Mouse (Mus musculus) liver, embryonic 16.5 days (tissue): Measurements from ENCODE around the gene Dhcr7. TPM values are rescaled to one million over a fixed set of nuclear protein-coding genes. Genes with fewer than 3 reads are reported as not detected.
A peak's percentile ranks its signal among the peaks of the same experiment; 100 is the strongest.

Experiments
- ATAC-seq: fragments of 200-750 bp; cut with Nextera tagmentation; 2 replicates; pipeline ENCODE4 v1.8.0; 2017; ENCODE audit warnings: low read depth, mild to moderate bottlenecking, moderate number of reproducible peaks, moderate library complexity
- H3K27ac ChIP-seq: fragments of 300-500 bp; sonication (generic); 2 replicates; pipeline ENCODE4 v1.5.1; 2014; ENCODE audit warnings: mild to moderate bottlenecking, low read length
- H3K27me3 ChIP-seq: fragments of 300-500 bp; sonication (generic); 2 replicates; pipeline ENCODE4 v1.6.1; 2014; ENCODE audit warnings: low read depth, low read length, mixed read lengths; ENCODE audit not compliant: control insufficient read depth, insufficient read depth
- H3K36me3 ChIP-seq: fragments of 300-500 bp; sonication (generic); 2 replicates; pipeline ENCODE4 v1.6.1; 2014; ENCODE audit warnings: mild to moderate bottlenecking; ENCODE audit not compliant: control insufficient read depth, insufficient read depth
- H3K4me1 ChIP-seq: fragments of 300-500 bp; sonication (generic); 2 replicates; pipeline ENCODE4 v1.6.1; 2014; ENCODE audit warnings: low read depth, low read length, mixed read lengths; ENCODE audit not compliant: control insufficient read depth
- H3K4me2 ChIP-seq: fragments of 300-500 bp; sonication (generic); 2 replicates; pipeline ENCODE4 v1.6.1; 2014; ENCODE audit warnings: low read depth, low read length, mixed read lengths
- H3K4me3 ChIP-seq: fragments of 300-500 bp; sonication (generic); 2 replicates; pipeline ENCODE4 v1.5.1; 2014; ENCODE audit warnings: low read depth, mild to moderate bottlenecking, low read length
- H3K9ac ChIP-seq: fragments of 300-500 bp; sonication (generic); 2 replicates; pipeline ENCODE4 v1.6.1; 2014; ENCODE audit warnings: low read depth, low read length
- H3K9me3 ChIP-seq: fragments of 300-500 bp; sonication (generic); replicated peaks from 2 replicates; pipeline ENCODE4 v1.6.1; 2016; ENCODE audit warnings: low read length; ENCODE audit not compliant: control insufficient read depth
- WGBS: fragments of 180-500 bp; shearing (Covaris S2); extraction: QIAGEN DNeasy Blood & Tissue Kit; methylation state at CpG from one replicate; pipeline ENCODE4 v1.1.7; 2014; ENCODE audit not compliant: insufficient replicate concordance; 5-methylcytosine and 5-hydroxymethylcytosine counted together
- microRNA-seq: library from miRNA; unstranded; fragments of <30 nt; microRNA quantifications from one replicate; pipeline ENCODE4, GENCODE M21; 2016
- polyA plus RNA-seq: library from polyadenylated mRNA; unstranded; fragments of >200 nt; fragmentation: Nextera tagmentation; extraction: Ambion mirVana; gene quantifications from 2 replicates; pipeline ENCODE4 v1.2.1, GENCODE M21; 2015

Dhcr7 gene
- polyA plus RNA-seq, 1 experiment from 2014 or later: 76.8 TPM

DNA sequence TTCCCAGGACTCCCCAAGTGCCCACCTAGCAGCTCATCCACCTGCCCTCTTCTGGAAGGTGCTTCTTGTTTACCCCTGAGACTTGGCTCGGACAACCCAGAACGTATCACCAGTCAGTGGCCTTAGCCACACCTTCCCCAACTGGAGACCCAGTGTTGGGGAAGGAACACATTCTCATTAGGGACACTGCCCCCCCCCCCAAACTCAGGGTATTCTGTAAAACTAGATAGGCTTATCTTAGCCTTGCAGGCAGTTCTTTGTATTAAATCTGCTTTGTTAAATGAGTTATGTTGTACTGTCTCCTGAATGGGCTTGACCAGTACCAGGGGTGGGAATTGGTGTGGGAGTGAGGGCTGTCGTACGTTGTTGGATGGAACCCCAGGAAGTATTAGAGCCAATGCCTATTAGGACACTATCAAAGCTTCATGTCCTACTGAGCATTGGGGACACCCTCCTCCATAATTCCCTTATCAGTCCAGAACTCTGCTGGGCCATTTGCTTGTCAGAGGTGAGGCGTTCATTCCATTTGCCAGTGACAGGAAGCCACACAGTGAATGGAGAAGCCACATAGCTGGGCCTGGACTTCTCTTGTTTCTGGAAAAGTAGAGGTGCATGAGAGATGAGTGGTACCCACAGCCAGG is 25.3 kb downstream of the Dhcr7 start:
- Histone ChIP-seq H3K4me2 (no peak overlapping the region), H3K9me3 (no peaks in the 10 kb centered on the region), H3K4me1 (no peaks in the 10 kb centered on the region), H3K36me3 (peaks cover 8% of the 10 kb centered on the region), H3K27ac (no peak overlapping the region), H3K9ac (no peak overlapping the region), H3K4me3 (no peak overlapping the region), H3K27me3 (no peaks in the 10 kb centered on the region)
- WGBS: 26% methylated on average over 5 of the region's 5 CpGs
- peak; percentile 53 for ATAC-seq

DNA sequence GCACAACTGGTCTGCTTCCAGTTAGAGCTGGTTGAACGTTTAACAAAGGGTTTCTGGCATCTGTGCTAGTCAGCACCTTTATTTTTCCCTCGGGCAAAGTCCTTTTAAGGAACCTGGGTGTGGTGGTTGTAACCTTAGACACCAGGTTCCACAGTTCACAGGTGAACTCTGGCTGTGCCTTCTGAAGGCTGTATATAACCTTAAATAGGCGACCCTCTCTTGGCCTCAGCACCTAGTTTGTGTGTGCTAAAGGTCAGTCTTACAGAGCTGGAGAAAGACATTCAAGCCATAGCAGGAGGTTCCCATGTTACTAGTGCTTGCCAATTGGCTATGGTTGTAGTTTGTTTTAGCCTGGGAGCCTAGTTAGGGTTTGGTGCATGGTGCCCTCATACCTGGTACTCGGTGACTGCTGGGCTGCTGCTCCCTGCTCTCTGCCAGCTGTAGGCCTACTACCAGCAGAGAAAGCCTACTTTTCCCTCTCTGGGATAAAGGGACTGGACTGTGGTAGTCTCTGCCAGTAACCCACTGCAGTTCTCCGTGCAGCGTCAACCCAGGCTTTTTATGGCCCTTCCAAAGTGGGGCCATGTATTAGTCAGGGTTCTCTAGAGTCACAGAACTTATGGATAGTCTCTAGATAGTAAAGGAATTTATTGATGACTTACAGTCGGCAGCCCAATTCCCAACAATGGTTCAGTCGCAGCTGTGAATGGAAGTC is 26.0 kb downstream of the Dhcr7 start:
- H3K27ac ChIP-seq: no peak overlapping the region
- no peak overlapping the region for H3K9ac ChIP-seq
- H3K9me3 ChIP-seq: no peaks in the 10 kb centered on the region
- no peaks in the 10 kb centered on the region for H3K27me3 ChIP-seq
- 70% methylated on average over 7 of the region's 8 CpGs for WGBS
- ATAC-seq: no peak
- no peak overlapping the region for H3K4me2 ChIP-seq
- no peaks in the 10 kb centered on the region for H3K4me1 ChIP-seq
- H3K4me3 ChIP-seq: no peak overlapping the region
- peaks cover 2% of the 10 kb centered on the region for H3K36me3 ChIP-seq

DNA sequence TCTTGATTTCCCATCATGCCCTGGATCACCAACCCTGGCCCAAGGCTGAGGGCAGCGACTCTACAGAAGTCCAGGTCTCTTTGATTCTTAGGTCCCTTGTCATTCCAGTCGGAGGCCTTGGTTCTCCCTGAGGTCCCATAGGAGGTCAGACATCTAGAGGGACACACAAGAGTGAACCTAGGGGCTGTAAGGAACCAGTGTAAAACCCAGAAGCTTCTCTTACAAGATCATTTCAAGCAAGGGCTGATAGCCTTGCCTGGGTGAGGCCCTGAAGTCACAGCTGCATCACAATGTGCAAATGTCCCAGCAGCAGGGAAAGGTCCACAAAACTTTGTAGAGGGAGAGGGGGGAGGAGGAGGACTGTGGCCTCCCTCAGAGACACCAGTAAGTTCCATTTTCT is 43.6 kb downstream of the Dhcr7 start, which contains the start of gene Gm498:
Gm498 (plus strand) TSS at position 301 of the 400 bp plus-strand sequence.
- ATAC-seq: no peak
- no peaks in the 10 kb centered on the region for H3K9me3 ChIP-seq
- H3K9ac ChIP-seq: no peak within 1 kb of the TSS
- no peak within 1 kb of the TSS for H3K27ac ChIP-seq
- no peak within 1 kb of the TSS for H3K4me3 ChIP-seq
- H3K4me1 ChIP-seq: no peaks in the 10 kb centered on the region
- 53% methylated on average over 2 of the region's 2 CpGs for WGBS
- no peak within 1 kb of the TSS for H3K4me2 ChIP-seq
- no peaks in the 10 kb centered on the region for H3K27me3 ChIP-seq
- no peaks in the 10 kb centered on the region for H3K36me3 ChIP-seq

DNA sequence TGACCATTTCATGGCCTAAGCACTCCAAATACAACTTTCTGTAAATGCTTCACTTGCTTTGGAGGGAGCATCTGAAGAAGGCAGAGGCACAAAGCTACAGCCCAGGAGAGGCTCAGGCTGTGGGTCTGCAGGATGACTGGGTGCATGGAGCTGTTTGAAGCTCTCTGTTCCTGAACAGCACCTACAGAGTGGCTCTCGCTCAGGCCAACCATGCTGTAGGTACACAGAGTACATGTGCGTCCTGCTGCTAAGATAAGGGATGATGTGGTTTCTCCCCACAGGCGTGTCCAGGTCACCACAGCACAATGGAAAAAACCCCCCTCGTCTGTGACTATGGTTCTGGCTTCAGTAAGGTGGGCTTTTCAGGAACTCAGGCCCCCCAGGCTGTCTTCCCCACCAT is 45.9 kb downstream of the Dhcr7 start:
- no peak for ATAC-seq
- H3K27ac ChIP-seq: no peak overlapping the region
- WGBS: 29% methylated on average over 4 of the region's 4 CpGs

DNA sequence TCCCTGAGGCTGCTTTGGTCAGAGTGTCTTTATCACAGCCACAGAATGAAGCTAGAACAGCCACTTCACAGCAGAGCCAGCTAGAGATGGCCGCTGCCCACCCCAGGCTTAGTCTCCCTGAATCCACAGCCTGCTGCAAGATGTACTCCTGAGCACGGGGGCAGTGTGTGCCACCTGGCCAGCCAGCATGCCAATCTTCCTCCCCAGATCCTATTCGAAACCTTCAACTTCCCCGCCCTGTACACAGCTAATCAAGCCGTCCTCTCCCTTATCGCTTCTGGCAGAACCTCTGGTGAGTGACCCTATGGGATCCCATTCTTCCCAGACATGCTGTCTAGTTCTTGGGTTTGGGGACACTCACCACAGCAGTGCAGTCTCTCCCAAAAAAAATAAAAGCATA is 60.8 kb downstream of the Dhcr7 start:
- peak; percentile 54; the same call in 1 of the 2 replicates for ATAC-seq

More for the DNA sequence above, 45.9 kb downstream of the Dhcr7 start:
- H3K27me3 ChIP-seq: no peaks in the 10 kb centered on the region
- H3K9ac ChIP-seq: no peak overlapping the region
- H3K36me3 ChIP-seq: no peaks in the 10 kb centered on the region
- no peak overlapping the region for H3K4me3 ChIP-seq
- H3K4me1 ChIP-seq: no peaks in the 10 kb centered on the region
- H3K9me3 ChIP-seq: no peaks in the 10 kb centered on the region
- no peak overlapping the region for H3K4me2 ChIP-seq

DNA sequence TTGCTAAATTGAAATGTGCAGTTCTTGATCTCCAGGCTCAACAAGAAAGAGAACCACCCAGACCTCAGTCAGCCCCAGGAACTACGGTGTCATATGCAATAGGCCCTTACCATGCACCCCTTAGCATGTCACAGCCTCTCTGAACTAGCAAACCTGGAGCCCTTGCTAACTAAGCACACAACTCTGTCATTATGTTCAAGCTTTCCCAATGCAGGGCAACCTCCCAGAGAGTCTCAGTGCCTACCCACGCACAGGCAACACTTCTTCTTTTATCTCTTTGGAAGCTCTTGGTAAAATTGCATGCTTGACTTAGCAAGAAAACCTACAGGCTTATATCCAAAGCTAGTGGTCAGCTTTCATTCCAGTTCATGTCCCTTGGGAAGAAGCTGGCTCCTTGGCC is 68.2 kb downstream of the Dhcr7 start:
- 39% methylated on average over 2 of the region's 2 CpGs for WGBS
- Histone ChIP-seq H3K9me3 (no peaks in the 10 kb centered on the region), H3K36me3 (no peaks in the 10 kb centered on the region), H3K4me3 (no peak overlapping the region), H3K4me1 (no peaks in the 10 kb centered on the region), H3K27me3 (no peaks in the 10 kb centered on the region; the same call in 1 of the 2 replicates), H3K9ac (no peak overlapping the region), H3K4me2 (no peak overlapping the region), H3K27ac (no peak overlapping the region)
- no peak for ATAC-seq

More for the DNA sequence above, 60.8 kb downstream of the Dhcr7 start:
- H3K4me2 ChIP-seq: no peak overlapping the region
- no peaks in the 10 kb centered on the region for H3K36me3 ChIP-seq
- H3K4me3 ChIP-seq: no peak overlapping the region
- no peaks in the 10 kb centered on the region for H3K27me3 ChIP-seq
- no peak overlapping the region for H3K9ac ChIP-seq
- H3K4me1 ChIP-seq: no peaks in the 10 kb centered on the region; the same call in 1 of the 2 replicates
- no peak overlapping the region for H3K27ac ChIP-seq
- 36% methylated on average over 6 of the region's 6 CpGs for WGBS
- H3K9me3 ChIP-seq: no peaks in the 10 kb centered on the region

DNA sequence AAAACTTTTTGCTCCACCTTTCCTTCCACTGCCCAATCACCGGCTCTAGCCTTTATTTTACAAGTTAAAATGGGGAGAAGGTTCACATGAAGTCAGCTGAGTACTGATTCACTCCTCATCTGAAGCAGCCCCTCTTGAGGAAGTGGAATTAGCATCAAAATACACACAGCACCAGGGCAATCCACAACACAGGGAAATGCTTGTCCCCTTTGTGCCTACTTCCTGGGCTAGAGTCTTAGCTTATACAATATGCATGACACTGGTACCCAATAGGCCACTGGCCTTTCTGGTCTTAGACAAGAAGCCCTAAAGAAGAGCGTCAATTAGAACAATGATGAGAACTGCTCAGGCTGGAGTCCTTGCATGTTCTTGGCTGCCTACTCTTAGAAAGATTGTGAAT is 69.4 kb downstream of the Dhcr7 start:
- Histone ChIP-seq H3K4me1 (no peaks in the 10 kb centered on the region), H3K9me3 (no peaks in the 10 kb centered on the region), H3K27ac (no peak overlapping the region), H3K9ac (no peak overlapping the region), H3K27me3 (no peaks in the 10 kb centered on the region; the same call in 1 of the 2 replicates), H3K4me2 (no peak overlapping the region), H3K36me3 (no peaks in the 10 kb centered on the region), H3K4me3 (no peak overlapping the region)
- WGBS: 55% methylated on average over 2 of the region's 2 CpGs
- ATAC-seq: no peak

Small RNAs within 50 kb of the gene (microRNA-seq; reads per million reads assigned to microRNA genes)
- gene Gm22064: not detected

Other genes starting within 250 kb of the Dhcr7 start
- gene Cars, start 223.1 kb upstream of the Dhcr7 start, polyA plus RNA-seq: 62.0 and 64.3 TPM in 2 replicates
- gene Tnfrsf26, start 194.4 kb upstream of the Dhcr7 start, polyA plus RNA-seq: 1.3 and 1.4 TPM in 2 replicates
- gene Tnfrsf22, start 173.5 kb upstream of the Dhcr7 start, polyA plus RNA-seq: 0.42 and 0.53 TPM in 2 replicates
- gene Tnfrsf23, start 137.3 kb upstream of the Dhcr7 start, polyA plus RNA-seq: 0.35 and 0.55 TPM in 2 replicates
- gene Osbpl5, start 66.2 kb upstream of the Dhcr7 start, polyA plus RNA-seq: 1.9 and 2.2 TPM in 2 replicates
- gene Mrgprg, start 56.2 kb upstream of the Dhcr7 start, polyA plus RNA-seq: not detected in 2 replicates
- gene Mrgpre, start 38.6 kb upstream of the Dhcr7 start, polyA plus RNA-seq: 0.41 and 0.51 TPM in 2 replicates
- 9.1 TPM in 2 replicates for gene Nadsyn1, start 296 bp upstream of the Dhcr7 start, polyA plus RNA-seq
- gene Gm498, start 43.7 kb downstream of the Dhcr7 start, polyA plus RNA-seq: not detected in 2 replicates
- 0.63 and 0.67 TPM in 2 replicates for gene Shank2, start 178.8 kb downstream of the Dhcr7 start, polyA plus RNA-seq